Mouse (Mus musculus) CD4-positive, CD25-positive, alpha-beta regulatory T cell, adult 4 months (primary cell): Measurements from ENCODE around the gene Srsf10. TPM values are rescaled to one million over a fixed set of nuclear protein-coding genes. Genes with fewer than 3 reads are reported as not detected.

Source experiments
- ATAC-seq: one replicate; pipeline ENCODE4 v1.8.0; 2017
- polyA plus RNA-seq, 2 experiments: library from polyadenylated mRNA; unstranded; fragments of 100-300 nt; shearing (Covaris generic); gene quantifications; one replicate each; pipeline ENCODE4 v1.2.1; 2017

Srsf10 gene
- polyA plus RNA-seq, 2 experiments from 2014 or later, result 195 to 208 TPM

DNA sequence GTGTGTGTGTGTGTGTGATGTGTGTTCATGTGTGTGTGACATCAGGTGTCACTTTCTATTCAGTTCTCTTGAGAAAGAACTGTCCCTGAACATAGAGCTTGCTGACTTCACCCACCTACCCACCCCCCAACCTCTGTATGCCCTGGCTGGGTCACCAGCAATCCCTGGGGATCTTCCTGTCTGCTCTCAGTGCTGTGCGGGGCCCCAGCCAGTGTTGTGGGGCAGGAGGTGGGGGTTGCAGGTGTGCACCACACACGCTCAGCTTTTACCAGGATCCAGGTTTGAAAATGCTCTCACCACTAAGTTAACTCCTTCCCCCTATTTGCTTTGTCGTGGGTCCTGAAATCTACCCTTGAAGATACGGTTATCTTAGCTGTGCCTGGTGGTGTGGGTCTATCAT is 30.6 kb downstream of the Srsf10 start:
- ATAC-seq, result no peak

DNA sequence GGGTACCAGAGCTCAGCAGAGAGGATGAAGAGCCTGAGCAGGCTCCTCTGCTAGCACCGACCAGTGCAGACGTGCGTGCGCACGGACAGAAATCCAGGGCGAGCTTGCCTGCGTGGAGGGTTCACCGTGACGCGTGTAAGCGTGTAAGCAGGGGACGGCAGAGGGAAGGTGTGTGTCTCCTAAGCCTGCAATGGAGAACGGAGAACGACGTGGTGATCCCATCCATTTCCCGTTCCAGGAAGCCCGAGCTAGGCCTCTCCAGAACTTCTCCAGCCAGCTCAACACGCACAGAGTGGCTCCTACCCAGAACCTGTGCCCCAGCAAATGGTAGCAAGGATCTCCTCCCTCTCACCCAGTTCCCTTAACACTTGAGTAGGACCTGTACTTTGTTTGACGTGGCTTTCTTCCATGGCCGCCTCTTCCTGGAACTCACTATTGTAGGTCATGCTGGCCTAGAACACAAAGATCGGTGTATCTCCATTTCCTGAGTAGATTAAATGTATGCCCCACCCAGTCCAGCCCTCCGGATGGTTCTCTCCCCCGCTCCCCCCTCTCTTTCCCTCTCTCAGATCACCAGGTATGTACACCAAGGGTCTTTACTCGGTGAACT is 33.0 kb downstream of the Srsf10 start:
- no peak for ATAC-seq

DNA sequence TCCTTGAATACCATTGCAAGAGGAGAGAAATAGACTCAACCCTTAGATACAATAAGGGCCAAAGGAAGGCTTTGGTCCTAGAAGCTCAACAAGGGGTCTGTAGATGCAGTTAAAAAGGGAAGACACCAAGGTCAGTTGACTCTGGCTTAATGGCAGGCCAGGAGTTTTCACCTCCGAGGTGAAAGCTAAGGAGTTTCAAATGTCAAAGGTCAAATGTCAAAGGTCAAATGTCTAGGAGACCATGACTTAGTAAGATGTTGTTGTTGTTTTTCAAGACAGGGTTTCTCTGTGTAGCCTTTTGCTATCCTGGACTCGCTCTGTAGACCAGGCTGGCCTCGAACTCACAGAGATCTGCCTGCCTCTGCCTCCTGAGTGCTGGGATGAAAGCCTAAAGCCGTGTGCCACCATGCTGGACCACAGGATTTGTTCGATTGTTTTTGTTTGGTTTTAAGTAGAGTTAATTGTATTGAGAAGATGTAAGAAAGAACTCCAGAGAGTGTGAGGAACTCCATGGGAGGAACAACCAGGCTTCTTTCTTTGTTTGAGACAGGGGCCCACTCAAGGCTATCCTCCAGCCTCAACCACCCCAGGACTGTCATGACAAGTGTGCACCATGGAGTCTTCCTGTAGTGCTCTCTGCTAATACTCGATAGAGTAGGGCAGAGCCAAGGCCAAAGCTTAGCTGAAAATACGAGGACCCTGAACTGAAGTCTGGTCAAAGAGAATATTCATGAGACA is 33.8 kb downstream of the Srsf10 start:
- no peak for ATAC-seq

GRCm38 (mm10) chr4:135889884-135890283 is 34.3 kb downstream of the Srsf10 start:
- peak; percentile 98 for ATAC-seq

DNA sequence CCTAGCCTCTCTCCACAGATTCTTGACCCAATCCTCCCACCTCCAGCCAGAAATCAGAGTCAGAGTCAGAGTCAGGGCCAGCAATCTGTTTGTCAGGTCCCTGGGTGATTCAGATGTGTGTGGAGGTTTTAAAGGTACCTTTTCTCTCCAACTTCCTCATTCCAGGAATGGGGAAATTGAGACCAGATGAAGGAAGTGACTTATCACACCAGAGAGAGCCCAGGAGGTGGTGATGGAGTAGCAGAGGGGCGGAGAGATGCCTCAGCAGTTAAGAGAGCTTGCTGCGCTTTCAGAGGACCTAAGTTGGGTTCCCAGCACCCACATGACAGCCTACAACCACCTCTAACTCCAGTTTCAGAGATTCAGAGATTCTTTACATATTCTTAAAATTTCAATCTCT is 36.0 kb downstream of the Srsf10 start:
- no peak for ATAC-seq

DNA sequence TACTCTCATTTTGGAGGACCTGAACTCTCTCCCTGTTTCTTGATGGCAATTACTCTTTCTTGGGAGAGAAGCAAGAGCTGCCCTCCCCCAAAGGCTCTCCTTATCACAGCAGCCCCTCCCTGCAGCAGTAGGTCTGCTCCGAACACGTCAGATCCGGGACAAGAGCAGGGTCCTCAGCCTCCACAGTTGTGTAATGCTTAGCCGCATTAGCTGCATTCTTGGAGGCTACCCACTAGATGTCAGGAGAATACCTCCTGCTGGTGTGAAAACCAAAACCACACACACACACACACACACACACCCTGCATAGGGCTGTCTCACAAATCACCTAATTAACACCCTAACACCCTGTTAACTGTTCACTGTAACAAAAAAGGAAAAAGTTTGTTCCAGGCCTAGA is 37.3 kb downstream of the Srsf10 start:
- no peak for ATAC-seq

DNA sequence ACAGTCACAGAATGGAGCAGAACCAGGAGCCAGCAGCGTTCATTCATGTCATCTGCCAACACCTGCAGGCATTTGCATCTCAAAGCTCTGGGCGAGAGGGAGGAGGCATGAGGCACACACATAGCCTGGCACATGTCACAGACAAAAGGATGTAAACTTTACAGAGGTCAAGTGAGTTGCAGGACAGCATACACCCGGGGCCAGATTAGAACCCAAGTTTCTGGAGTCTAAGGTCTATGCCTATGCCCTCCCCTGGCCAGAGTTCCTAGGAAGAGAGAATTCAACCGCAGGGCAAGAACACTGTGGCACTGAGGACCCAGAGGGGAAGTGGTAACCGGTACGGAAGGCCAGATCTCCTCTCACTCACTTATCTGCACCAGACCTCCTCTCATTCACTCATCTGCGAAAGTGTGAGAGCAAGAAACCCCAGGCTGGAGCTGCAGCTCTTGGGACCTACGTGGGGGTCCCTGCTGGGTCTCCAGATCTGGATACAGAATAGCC is 39.6 kb downstream of the Srsf10 start, which contains the start of gene Cnr2:
Cnr2 (plus strand) TSS at position 324 of the 501 bp plus-strand sequence.
- ATAC-seq, result peak; percentile 57

DNA sequence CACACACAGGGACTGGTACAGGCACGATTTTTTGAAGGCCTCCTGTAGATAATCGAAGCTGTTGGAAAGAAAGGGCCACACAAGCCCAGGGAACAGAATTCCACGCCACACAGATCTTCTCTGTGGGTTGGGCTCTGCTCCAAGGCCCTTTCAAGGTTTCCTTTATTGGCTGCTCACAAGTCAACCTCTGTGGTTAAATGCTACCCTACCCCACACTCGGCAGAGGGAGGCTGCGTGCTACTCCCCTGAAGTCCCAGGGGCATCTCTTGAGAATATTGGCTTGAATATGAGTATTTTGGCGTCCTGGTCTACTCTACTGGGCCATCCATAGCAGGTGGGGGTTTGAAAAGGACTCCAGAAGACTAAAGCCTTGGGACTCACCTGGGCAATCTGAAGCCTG is 40.6 kb downstream of the Srsf10 start:
- ATAC-seq, result peak; percentile 32

DNA sequence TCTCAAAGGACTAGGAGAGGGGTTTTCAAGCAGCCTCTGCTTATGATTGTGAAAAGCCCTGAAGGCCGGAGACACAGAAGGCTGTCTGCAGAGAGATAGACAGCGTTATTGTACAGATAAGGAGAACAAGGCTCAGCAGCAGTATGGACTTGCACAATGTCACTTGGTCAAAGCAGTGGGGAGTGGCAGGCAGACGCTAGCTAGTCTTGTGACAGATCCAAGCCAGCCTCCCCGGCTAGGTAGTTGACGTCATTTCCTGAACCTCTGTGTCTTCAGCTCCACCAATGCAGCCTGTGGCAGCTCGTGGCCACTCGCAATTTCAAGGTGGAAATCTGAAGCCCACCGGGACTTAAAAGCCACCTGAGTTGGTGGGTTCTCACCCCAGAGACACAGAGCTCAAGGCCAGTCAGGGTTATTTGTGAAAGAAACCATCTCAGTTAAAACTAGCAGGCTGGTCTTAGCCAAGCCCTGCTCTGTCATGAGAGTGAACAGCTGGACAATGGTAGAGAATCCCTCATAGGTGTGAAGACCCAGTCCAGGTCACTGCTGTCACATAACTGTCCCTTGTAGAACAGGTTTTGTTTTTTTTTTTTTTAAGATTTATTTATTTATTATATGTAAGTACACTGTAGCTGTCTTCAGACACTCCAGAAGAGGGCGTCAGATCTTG is 43.0 kb downstream of the Srsf10 start:
- peak; percentile 91 for ATAC-seq

DNA sequence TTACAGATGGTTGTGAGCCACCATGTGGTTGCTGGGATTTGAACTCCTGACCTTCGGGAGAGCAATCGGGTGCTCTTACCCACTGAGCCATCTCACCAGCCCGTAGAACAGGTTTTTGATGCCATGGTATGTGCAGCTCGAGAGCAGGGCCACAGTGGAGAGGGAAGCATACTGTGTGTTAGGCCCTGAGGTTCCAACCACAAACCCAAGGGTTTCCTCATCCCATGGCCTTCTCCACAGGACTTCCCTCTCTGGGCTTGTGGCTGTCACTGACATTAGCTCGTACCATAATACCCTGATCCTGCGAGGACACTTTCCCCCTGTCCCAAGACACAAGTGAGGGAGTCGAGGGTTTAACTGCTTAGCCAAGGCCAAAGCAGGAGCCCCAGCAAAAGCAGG is 43.5 kb downstream of the Srsf10 start:
- ATAC-seq, result no peak

DNA sequence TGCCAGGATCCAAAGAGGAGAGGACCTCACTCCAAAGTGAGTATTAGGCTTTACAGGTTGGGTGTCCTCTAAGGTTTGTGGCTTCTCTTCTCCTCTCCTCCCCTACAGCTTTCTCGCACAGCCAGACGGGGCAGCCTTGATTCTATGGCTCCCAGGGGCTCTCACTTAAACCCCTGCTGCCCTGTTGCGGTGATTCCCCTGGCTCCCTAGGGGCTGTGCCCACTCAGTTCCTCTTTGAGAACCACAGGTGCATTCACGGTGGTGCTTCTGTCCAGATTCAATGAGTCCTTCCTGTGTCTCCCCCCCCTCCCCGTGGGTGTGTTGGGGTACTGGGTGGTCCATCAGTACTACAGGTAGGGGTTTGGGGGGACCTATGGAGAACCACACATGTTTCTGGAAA is 44.5 kb downstream of the Srsf10 start:
- no peak for ATAC-seq

DNA sequence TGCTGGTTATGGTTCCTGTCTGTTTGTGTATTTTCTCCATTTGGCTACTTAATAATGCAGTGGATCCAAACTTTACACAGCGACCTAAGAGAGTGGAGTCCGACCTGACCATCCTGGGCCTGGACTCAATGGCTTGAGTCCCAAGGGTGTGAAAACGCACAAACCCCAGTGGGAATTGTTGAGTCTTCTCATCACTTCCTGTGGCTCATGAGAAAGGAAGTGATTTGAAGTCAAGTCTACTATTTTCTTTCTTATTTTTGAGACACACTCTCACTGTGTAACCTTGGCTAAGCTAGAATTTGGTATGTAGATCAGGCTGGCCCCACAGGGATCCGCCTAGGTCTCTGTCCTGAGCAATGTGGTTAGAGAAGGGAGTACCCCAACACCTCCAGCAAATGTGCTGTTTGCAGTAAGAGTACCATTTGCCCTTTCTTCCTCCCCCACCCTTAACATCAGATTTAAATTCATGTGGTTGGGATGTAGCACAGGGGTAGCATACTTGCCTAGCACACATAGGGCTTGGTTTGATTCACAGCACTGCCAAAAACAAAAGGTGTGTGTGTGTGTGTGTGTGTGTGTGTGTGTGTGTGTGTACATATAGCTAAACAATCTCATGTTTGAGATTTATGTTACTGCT is 47.2 kb downstream of the Srsf10 start:
- no peak for ATAC-seq

DNA sequence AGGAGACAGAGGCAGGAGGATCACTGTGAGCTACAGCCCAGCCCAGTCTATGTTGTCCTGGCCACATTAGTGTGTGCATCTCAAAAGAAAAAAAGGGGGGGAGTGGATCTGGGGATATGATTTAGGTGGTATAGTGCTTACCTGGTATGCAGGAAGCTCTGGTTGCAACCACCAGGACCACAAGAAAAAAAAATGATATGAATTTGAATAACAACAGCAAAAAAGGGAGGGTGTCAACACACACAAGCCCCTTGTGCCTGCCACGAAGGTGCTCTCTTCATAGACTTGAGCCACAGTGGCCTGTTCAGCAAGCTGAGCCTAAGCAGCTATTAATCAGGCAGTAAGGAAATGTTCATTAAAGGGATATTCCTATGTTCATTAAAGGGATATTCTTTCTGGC is 49.3 kb downstream of the Srsf10 start:
- peak; percentile 29 for ATAC-seq

DNA sequence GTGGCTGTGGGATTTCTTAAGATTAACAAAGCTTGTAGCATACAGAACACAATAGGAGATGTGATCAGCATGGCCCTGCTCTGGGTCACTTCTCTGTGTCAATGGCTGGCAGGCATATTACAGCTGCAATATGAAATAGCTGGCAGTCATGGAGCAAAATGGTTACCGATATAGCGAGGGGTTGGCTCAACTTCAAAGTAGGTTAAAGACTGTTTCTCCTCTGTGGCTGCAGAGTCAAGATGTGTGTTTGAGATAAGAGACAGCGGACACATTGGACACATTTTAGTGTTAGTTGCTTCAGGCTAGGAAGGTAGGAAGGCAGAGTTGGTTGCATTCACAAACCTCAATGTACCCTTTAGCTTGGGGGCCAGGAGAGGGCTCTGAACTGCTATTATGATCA is 51.1 kb downstream of the Srsf10 start:
- ATAC-seq, result no peak

DNA sequence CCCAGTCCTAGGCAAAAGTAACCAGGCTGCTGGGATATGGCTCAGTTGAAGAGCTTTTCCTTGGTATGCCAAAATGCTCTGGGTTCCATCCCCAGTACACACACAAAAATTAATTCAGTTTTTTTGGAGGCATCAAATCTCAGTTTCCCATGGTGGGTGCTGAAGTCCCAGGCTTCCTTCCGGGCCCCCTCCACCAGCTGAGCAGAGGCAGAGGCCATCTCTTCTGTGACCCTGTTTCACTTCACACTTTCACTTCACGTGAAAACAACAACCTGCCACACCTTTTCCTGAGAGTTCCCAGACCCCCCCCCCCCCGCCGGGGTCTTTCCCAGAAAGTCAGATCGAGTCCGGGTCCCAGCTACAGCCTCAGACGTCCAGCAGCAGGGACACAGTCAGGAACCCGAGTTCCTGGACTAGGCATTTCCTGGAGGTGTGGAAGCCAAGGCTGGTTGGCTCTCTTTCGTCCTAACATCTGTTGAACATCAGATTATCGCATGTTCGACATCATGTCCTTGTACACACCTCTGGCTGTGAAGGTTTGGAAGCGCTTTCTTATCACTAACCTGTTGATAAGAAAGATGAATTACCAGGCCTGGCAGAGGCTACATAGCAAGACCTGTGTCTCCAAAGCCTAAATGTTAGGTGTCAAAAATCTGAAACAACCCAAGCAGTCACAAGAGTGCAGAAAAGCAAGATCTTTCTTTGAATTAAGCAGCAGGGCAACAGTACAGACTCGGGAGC is 53.9 kb downstream of the Srsf10 start:
- no peak for ATAC-seq

- ATAC-seq, result peak; percentile 98
Observed at GRCm38 (mm10) chr4:135911531-135911930, 56.0 kb downstream of the Srsf10 start.

DNA sequence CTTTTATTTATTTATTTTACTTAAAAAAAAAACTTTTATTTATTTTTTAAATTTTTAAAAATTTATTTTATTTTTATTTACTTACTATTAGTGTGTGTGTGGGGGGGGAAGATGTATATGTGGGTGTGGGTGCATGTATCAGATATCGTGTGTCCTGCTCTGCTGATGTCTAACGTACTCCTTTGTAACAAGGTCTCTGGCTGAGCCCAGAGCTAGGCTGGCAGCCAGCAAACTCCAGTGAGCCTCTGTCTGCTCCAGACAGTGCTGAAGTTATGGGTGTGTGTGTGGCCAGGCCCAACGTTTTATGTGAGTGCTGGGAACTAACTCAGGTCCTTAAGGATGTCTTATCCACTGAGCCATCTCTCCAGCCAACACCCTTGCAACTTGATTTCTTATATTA is 56.6 kb downstream of the Srsf10 start:
- no peak for ATAC-seq

- no peak for ATAC-seq
Observed at GRCm38 (mm10) chr4:135912835-135913234, 57.3 kb downstream of the Srsf10 start.

DNA sequence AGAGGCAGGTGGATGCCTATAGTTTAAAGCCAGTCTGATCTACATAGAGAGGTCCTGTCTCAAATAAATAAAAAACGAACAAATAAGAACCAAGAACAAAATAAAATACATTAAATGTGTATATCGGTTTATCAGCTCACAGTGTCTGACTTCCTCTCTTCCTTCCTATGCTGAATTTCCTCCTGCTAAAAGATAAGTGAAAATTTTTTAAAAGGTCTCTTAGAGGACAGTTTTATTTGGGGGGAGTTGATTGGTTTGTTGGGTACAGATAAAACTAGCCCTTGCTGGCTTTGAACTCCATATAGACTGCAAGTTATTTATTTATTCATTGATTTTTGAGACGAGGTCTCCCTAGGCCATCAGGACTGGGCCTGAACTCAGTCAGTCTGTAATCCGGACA is 57.9 kb downstream of the Srsf10 start:
- ATAC-seq, result no peak

- no peak for ATAC-seq
Observed at GRCm38 (mm10) chr4:135918635-135919279, 63.2 kb downstream of the Srsf10 start.

DNA sequence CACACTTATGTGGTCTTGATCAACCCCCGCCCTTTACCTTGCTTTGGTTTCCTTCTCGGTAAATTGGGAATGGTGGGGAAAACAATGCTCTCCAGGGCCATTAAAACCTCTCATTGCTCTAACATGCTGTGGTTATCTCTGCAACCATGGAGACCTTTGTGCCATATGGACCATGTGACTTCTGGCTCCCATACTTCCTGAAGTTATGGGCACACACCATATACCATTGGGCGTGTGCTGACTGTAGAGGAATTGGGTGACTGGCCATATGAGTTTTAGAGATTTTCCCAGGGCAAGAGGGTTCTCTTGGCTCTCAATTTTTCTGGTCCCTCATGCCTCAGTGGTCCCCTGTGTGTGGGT is 63.7 kb downstream of the Srsf10 start:
- no peak for ATAC-seq
